Mouse (Mus musculus) heart, embryonic 14.5 days (tissue): Measurements from ENCODE around the gene Mon1a. TPM values are rescaled to one million over a fixed set of nuclear protein-coding genes. Genes with fewer than 3 reads are reported as not detected.

ENCODE experiments used
- ATAC-seq: fragments of 200-750 bp; cut with Nextera tagmentation; 2 replicates; pipeline ENCODE4 v1.8.0; 2017; ENCODE audit warnings: low read depth, moderate TSS enrichment; ENCODE audit not compliant: insufficient number of reproducible peaks, insufficient read depth, low FRiP score
- H3K27ac ChIP-seq, 2 experiments: fragments of 200-500 bp in 1 of 2; fragments of 300-500 bp in 1 of 2; sonication (generic) in 1 of 2; replicated peaks in 1 of 2; 2 replicates each; pipeline ENCODE4 v1.5.1; 2012 to 2014; ENCODE audit warnings: low read depth in 2 of 2, low read length in 2 of 2, control low read depth in 1 of 2, mild to moderate bottlenecking in 1 of 2, mixed read lengths in 1 of 2; ENCODE audit not compliant: control insufficient read depth in 1 of 2, insufficient read depth in 1 of 2
- H3K27me3 ChIP-seq: fragments of 300-500 bp; sonication (generic); 2 replicates; pipeline ENCODE4 v1.6.1; 2014; ENCODE audit warnings: mild to moderate bottlenecking, low read length, control low read depth; ENCODE audit not compliant: control insufficient read depth, insufficient read depth
- H3K36me3 ChIP-seq: fragments of 300-500 bp; sonication (generic); 2 replicates; pipeline ENCODE4 v1.6.1; 2014; ENCODE audit warnings: mild to moderate bottlenecking, control low read depth, low read length, mixed read lengths; ENCODE audit not compliant: control insufficient read depth, insufficient read depth
- H3K4me1 ChIP-seq, 2 experiments: fragments of 200-500 bp in 1 of 2; fragments of 300-500 bp in 1 of 2; sonication (generic) in 1 of 2; 2 replicates each; pipeline ENCODE4 v1.6.1; 2012 to 2014; ENCODE audit warnings: low read length in 2 of 2, control low read depth in 1 of 2, mixed read lengths in 1 of 2; ENCODE audit not compliant: control insufficient read depth in 2 of 2, insufficient read depth in 2 of 2
- H3K4me2 ChIP-seq: fragments of 300-500 bp; sonication (generic); 2 replicates; pipeline ENCODE4 v1.6.1; 2014; ENCODE audit warnings: mild to moderate bottlenecking, low read length
- H3K4me3 ChIP-seq, 2 experiments: fragments of 200-500 bp in 1 of 2; fragments of 300-500 bp in 1 of 2; sonication (generic) in 1 of 2; 2 replicates each; pipeline ENCODE4 v1.5.1; 2012 to 2014; ENCODE audit warnings: low read length in 2 of 2, mild to moderate bottlenecking in 2 of 2, control low read depth in 1 of 2, low read depth in 1 of 2, moderate library complexity in 1 of 2; ENCODE audit not compliant: control insufficient read depth in 1 of 2, insufficient read depth in 1 of 2
- H3K9ac ChIP-seq: fragments of 300-500 bp; sonication (generic); 2 replicates; pipeline ENCODE4 v1.6.1; 2014; ENCODE audit warnings: mild to moderate bottlenecking, low read length
- H3K9me3 ChIP-seq: fragments of 300-500 bp; sonication (generic); 2 replicates; pipeline ENCODE4 v1.6.1; 2016; ENCODE audit warnings: low read length, control low read depth; ENCODE audit not compliant: control insufficient read depth
- WGBS: fragments of 180-500 bp; shearing (Covaris S2); extraction: QIAGEN DNeasy Blood & Tissue Kit; methylation state at CpG from one replicate; pipeline ENCODE4 v1.1.7; 2014; 5-methylcytosine and 5-hydroxymethylcytosine counted together
- polyA plus RNA-seq: library from polyadenylated mRNA; unstranded; fragments of >200 nt; fragmentation: Nextera tagmentation; extraction: Ambion mirVana; gene quantifications from 2 replicates; pipeline ENCODE4 v1.2.1, GENCODE M21; 2014

Gene Mon1a
- polyA plus RNA-seq, 1 experiment from 2014 or later: 9.4 TPM

GRCm38 (mm10) chr9:107872350-107873098, 15.4 kb upstream of the Mon1a start:
- Histone ChIP-seq H3K27ac (peak overlapping the region; percentile 83 to 93), H3K4me3 (peak overlapping the region; percentile 74 to 79), H3K4me2 (peak overlapping the region; percentile 83), H3K9me3 (no peaks in the 10 kb centered on the region), H3K4me1 (0 out of 4 replicates have a peak, but pooled peaks cover 0 to 16% of the 10 kb centered on the region in 2 experiments), H3K36me3 (peaks cover 13% of the 10 kb centered on the region), H3K9ac (peak overlapping the region; percentile 99), H3K27me3 (no peaks in the 10 kb centered on the region)
- peak; percentile 99 for ATAC-seq
- WGBS: under 1% methylated on average over 80 of the region's 80 CpGs

GRCm38 (mm10) chr9:107873137-107873536, 14.8 kb upstream of the Mon1a start, which contains the start of gene Rbm6:
TSS of gene Rbm6 (minus strand) at chr9:107873237.
- WGBS: 8% methylated on average over 14 of the region's 14 CpGs
- no peak for ATAC-seq
- no peaks in the 10 kb centered on the region for H3K27me3 ChIP-seq
- peak within 1 kb of the TSS; percentile 83 for H3K4me2 ChIP-seq
- 0 out of 4 replicates have a peak, but pooled peaks cover 0 to 16% of the 10 kb centered on the region in 2 experiments for H3K4me1 ChIP-seq
- peak within 1 kb of the TSS; percentile 99 for H3K9ac ChIP-seq
- peaks cover 11% of the 10 kb centered on the region for H3K36me3 ChIP-seq
- peak within 1 kb of the TSS; percentile 74 to 79 for H3K4me3 ChIP-seq
- H3K9me3 ChIP-seq: no peaks in the 10 kb centered on the region
- peak within 1 kb of the TSS; percentile 83 to 93 for H3K27ac ChIP-seq

- Histone ChIP-seq H3K4me1 (no peaks in the 10 kb centered on the region), H3K27ac (no peak overlapping the region), H3K4me2 (no peak overlapping the region), H3K4me3 (no peak overlapping the region), H3K27me3 (no peaks in the 10 kb centered on the region), H3K36me3 (no peaks in the 10 kb centered on the region), H3K9ac (no peak overlapping the region), H3K9me3 (no peaks in the 10 kb centered on the region)
- 63% methylated on average over 4 of the region's 4 CpGs for WGBS
- ATAC-seq: no peak
These were observed 7.5 kb upstream of the Mon1a start for GRCm38 (mm10) chr9:107880411-107880810.

DNA sequence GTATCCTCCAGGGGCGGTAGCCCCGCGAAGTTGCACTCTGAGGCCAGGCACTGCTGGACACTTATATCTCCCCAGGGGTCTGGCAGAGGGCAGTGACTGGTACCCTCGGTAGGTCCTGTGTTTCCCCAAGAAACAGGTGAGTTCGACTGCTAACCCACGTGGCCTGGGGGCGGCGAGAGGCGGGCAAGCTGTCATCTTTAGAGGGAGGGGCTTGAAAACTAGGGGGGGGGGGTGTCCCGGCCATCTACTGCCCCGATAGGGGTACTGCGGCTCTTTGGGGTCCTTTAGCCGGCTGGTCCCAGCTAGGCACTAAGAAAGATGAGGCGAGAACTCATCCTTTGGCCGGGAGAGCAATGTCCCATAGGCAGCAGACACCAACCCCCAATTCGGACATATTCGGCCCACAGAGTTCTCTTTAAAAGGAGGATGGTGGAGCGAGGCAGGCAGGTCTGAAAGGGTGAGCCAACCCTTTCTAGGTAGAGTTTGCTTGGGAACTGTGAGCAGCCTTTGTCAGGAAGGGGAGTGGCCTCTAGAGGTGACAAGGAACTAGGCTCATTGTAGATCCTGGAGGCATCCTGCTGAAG, 408 bp downstream of the Mon1a start:
- H3K27me3 ChIP-seq: no peaks in the 10 kb centered on the region
- H3K4me1 ChIP-seq: peaks cover 6 to 10% of the 10 kb centered on the region in 2 experiments; a peak in 2 of 4 replicates
- no peaks in the 10 kb centered on the region for H3K36me3 ChIP-seq
- H3K4me2 ChIP-seq: peak overlapping the region; percentile 85
- H3K9me3 ChIP-seq: no peaks in the 10 kb centered on the region
- H3K27ac ChIP-seq: peak overlapping the region; percentile 45 to 67
- 0% methylated on average over 18 of the region's 18 CpGs for WGBS
- peak overlapping the region; percentile 83 for H3K9ac ChIP-seq
- ATAC-seq: peak; percentile 49; the same call in 1 of the 2 replicates
- peak overlapping the region; percentile 78 to 81 for H3K4me3 ChIP-seq

DNA sequence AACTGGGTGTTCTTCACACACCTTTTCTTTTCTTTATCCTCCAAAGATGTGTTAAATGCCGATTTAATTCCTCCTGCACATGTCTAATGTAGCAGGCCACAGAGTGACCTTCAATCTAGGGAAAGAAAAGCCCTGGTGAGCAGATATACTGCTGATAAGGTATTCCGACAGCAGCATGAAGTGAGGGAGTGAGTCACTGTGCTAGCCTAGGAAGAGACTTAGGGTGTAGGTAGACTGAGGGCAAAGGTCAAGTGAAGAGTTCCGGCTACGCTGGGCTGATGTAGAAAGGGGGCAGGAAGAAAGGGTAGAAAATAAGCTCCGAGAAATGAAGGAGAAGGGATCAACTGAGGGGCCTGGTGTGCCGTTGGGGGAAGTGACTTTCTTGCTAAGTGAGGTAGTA, 2.3 kb downstream of the Mon1a start:
- no peaks in the 10 kb centered on the region for H3K27me3 ChIP-seq
- H3K4me2 ChIP-seq: no peak overlapping the region
- H3K36me3 ChIP-seq: no peaks in the 10 kb centered on the region
- WGBS: 80% methylated on average over 6 of the region's 6 CpGs
- H3K27ac ChIP-seq: no peak overlapping the region
- no peak overlapping the region for H3K9ac ChIP-seq
- H3K4me1 ChIP-seq: peaks cover 6 to 10% of the 10 kb centered on the region in 2 experiments; a peak in 2 of 4 replicates
- no peak for ATAC-seq
- H3K4me3 ChIP-seq: no peak overlapping the region
- no peaks in the 10 kb centered on the region for H3K9me3 ChIP-seq

- WGBS: 100% methylated on average over 1 of the region's 1 CpGs
These were observed 3.1 kb downstream of the Mon1a start for GRCm38 (mm10) chr9:107891023-107891422.

DNA sequence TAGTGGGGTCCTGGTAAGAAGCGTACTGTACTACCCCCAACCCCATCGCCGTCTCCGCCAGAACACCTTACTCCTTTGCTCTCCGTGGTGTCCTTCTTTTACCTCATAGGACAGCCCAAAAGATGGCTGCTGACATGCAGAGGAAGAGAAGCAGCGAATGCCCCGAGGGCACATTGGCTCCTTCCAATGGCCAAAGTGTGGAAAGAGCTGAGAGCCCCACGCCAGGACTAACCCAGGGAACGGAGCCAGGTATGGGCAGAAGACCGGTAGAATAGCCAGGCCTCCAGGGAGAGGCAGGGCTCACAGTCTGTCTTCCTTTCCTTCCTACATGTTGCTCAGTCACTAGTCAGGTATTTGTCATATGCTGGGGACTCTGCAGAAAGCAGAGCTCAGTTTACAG, 10.6 kb downstream of the Mon1a start:
- no peak overlapping the region for H3K27ac ChIP-seq
- 78% methylated on average over 10 of the region's 10 CpGs for WGBS
- peaks cover 0 to 4% of the 10 kb centered on the region in 2 experiments; a peak in 1 of 4 replicates for H3K4me1 ChIP-seq
- peaks cover 9% of the 10 kb centered on the region for H3K27me3 ChIP-seq
- no peaks in the 10 kb centered on the region for H3K9me3 ChIP-seq
- no peak for ATAC-seq
- H3K36me3 ChIP-seq: peaks cover 23% of the 10 kb centered on the region
- H3K9ac ChIP-seq: no peak overlapping the region
- no peak overlapping the region for H3K4me3 ChIP-seq
- no peak overlapping the region for H3K4me2 ChIP-seq

More at GRCm38 (mm10) chr9:107891023-107891422, 3.1 kb downstream of the Mon1a start:
- Histone ChIP-seq H3K36me3 (no peaks in the 10 kb centered on the region), H3K9ac (no peak overlapping the region), H3K27ac (no peak overlapping the region), H3K9me3 (no peaks in the 10 kb centered on the region), H3K27me3 (no peaks in the 10 kb centered on the region), H3K4me3 (no peak overlapping the region), H3K4me1 (peaks cover 6 to 10% of the 10 kb centered on the region in 2 experiments; a peak in 2 of 4 replicates), H3K4me2 (no peak overlapping the region)
- no peak for ATAC-seq
